Mouse (Mus musculus) embryonic facial prominence, embryonic 14.5 days (tissue): ENCODE measurements around the gene Senp3. TPM values are rescaled to one million over a fixed set of nuclear protein-coding genes. Genes with fewer than 3 reads are reported as not detected.

Source experiments
- ATAC-seq: fragments of 200-750 bp; cut with Nextera tagmentation; 2 replicates; pipeline ENCODE4 v1.8.0; 2017; ENCODE audit warnings: low read depth, moderate number of reproducible peaks, moderate TSS enrichment
- DNase-seq: peaks from one replicate; pipeline ENCODE4 v3.0.0-alpha.2; 2015; ENCODE audit warnings: low spot score
- H3K27ac ChIP-seq: fragments of 300-500 bp; sonication (generic); replicated peaks from 2 replicates; pipeline ENCODE4 v1.5.1; 2014; ENCODE audit warnings: low read depth, mild to moderate bottlenecking, low read length, moderate library complexity
- H3K27me3 ChIP-seq: fragments of 300-500 bp; sonication (generic); replicated peaks from 2 replicates; pipeline ENCODE4 v1.6.1; 2014; ENCODE audit warnings: low read length; ENCODE audit not compliant: control insufficient read depth, insufficient read depth
- H3K36me3 ChIP-seq: fragments of 300-500 bp; sonication (generic); 2 replicates; pipeline ENCODE4 v1.6.1; 2014; ENCODE audit warnings: low read length, mixed read lengths; ENCODE audit not compliant: control insufficient read depth, insufficient read depth
- H3K4me1 ChIP-seq: fragments of 300-500 bp; sonication (generic); 2 replicates; pipeline ENCODE4 v1.6.1; 2014; ENCODE audit warnings: antibody characterized with exemption, low read length; ENCODE audit not compliant: control insufficient read depth, insufficient read depth
- H3K4me2 ChIP-seq: fragments of 300-500 bp; sonication (generic); 2 replicates; pipeline ENCODE4 v1.6.1; 2014; ENCODE audit warnings: low read depth, mild to moderate bottlenecking, low read length, moderate library complexity, mixed read lengths
- H3K4me3 ChIP-seq: fragments of 300-500 bp; sonication (generic); 2 replicates; pipeline ENCODE4 v1.5.1; 2014; ENCODE audit warnings: low read depth, mild to moderate bottlenecking, low read length
- H3K9ac ChIP-seq: fragments of 300-500 bp; sonication (generic); 2 replicates; pipeline ENCODE4 v1.6.1; 2014; ENCODE audit warnings: low read depth, mild to moderate bottlenecking, low read length, moderate library complexity, mixed read lengths
- H3K9me3 ChIP-seq: fragments of 300-500 bp; sonication (generic); 2 replicates; pipeline ENCODE4 v1.6.1; 2016; ENCODE audit warnings: low read length; ENCODE audit not compliant: control insufficient read depth
- WGBS: fragments of 180-500 bp; shearing (Covaris S2); extraction: QIAGEN DNeasy Blood & Tissue Kit; methylation state at CpG from one replicate; pipeline ENCODE4 v1.1.7; 2014; 5-methylcytosine and 5-hydroxymethylcytosine counted together
- polyA plus RNA-seq: library from polyadenylated mRNA; unstranded; fragments of >200 nt; fragmentation: Nextera tagmentation; extraction: Ambion mirVana; gene quantifications from 2 replicates; pipeline ENCODE4 v1.2.1, GENCODE M21; 2014

Gene Senp3
- polyA plus RNA-seq, 1 experiment from 2014 or later, result 73.6 TPM

DNA sequence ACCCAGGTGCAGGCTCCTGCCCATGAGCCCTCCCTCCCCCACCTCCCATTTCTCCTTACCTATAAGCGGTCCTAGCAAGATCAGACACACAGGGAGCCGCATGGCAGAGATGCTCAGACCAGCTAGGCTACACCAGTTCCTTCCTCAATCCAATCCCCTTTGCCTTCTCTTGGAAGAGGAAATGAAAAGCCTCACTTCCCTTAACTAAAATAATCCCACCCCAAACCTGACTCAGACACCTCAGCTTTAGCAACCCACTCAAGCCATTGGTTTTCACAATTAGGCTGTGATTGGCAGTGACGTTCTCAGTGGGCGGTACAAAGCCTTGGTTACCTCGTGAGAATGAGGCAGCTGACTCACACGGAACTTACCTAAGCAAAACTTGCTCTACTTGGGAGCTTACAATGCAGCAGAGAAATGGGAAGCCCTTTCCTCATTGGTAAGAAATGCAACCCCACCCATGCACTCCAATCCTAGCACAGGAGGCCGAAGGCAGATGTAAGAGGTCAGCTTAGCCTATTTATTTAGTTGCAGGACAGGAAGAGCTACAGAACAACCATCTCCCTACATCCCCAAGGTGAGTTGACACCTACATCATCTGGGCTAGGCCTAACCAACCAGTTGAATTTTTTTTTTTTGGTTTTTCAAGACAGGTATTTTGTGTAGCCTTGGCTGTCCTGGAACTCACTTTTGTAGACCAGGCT, 15.8 kb downstream of the Senp3 start, which contains the start of gene Cd68:
TSS of gene Cd68 (minus strand) at position 193 of the 704 bp plus-strand sequence.
- no peak within 1 kb of the TSS for H3K4me2 ChIP-seq
- H3K27ac ChIP-seq, result peak within 1 kb of the TSS; percentile 50
- H3K4me1 ChIP-seq, result peaks cover 16% of the 10 kb centered on the region
- WGBS, result 35% methylated on average over 7 of the region's 7 CpGs
- DNase-seq (peak; percentile 72), ATAC-seq (no peak)
- H3K9ac ChIP-seq, result 0 out of 2 replicates have a peak within 1 kb of the TSS, but pooled peaks have one; percentile 8
- no peaks in the 10 kb centered on the region for H3K9me3 ChIP-seq
- H3K27me3 ChIP-seq, result no peaks in the 10 kb centered on the region
- H3K4me3 ChIP-seq, result no peak within 1 kb of the TSS
- peaks cover 71% of the 10 kb centered on the region for H3K36me3 ChIP-seq

DNA sequence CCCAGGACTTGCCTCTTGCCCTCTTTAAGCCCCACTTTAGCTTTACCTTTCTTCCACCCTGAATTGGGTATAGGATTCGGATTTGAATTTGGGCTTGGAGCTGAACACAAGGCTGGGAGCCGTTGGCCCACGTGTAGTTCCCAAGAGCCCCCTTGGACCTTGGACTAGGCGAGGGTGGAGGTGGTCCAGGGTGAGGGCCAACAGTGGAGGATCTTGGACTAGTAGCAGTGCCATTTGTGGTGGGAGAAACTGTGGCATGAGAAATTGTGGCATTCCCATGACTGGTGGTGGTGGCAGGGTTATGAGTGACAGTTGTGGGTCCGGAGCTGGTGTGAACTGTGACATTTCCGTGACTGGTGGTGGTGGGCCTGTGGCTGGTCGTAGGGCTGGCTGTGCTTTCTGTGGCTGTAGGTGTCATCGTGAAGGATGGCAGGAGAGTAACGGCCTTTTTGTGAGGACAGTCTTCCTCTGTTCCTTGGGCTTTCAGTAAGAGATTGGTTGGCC, 16.4 kb downstream of the Senp3 start:
- Histone ChIP-seq H3K27me3 (no peaks in the 10 kb centered on the region), H3K9ac (no peak overlapping the region), H3K4me1 (peaks cover 16% of the 10 kb centered on the region), H3K9me3 (no peaks in the 10 kb centered on the region), H3K4me3 (no peak overlapping the region), H3K27ac (peak overlapping the region; percentile 50), H3K4me2 (no peak overlapping the region), H3K36me3 (peaks cover 66% of the 10 kb centered on the region)
- no peak for ATAC-seq
- 79% methylated on average over 9 of the region's 9 CpGs for WGBS
- DNase-seq, result no peak

DNA sequence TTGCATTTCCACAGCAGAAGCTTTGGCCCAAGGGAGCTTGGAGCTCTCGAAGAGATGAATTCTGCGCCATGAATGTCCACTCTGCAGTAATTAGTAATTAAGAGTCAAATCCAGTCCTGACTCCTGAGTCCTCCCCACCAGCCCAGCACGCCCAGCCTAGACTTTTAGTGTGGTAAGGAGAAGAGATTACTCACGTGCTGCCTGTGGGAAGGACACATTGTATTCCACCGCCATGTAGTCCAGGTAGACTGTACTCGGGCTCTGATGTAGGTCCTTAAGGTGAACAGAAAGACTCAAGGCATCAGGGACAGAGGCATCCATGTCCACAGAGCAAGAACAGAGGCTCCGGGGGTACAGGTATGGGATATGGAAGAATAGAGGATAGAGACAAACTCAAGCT, 17.0 kb downstream of the Senp3 start:
- Histone ChIP-seq H3K9me3 (no peaks in the 10 kb centered on the region), H3K4me1 (peaks cover 13% of the 10 kb centered on the region), H3K27me3 (no peaks in the 10 kb centered on the region), H3K36me3 (peaks cover 64% of the 10 kb centered on the region), H3K4me2 (no peak overlapping the region), H3K27ac (no peak overlapping the region), H3K9ac (0 out of 2 replicates have a peak overlapping the region, but pooled peaks have one; percentile 8), H3K4me3 (no peak overlapping the region)
- no peak for ATAC-seq
- DNase-seq, result no peak
- WGBS, result 92% methylated on average over 7 of the region's 7 CpGs

DNA sequence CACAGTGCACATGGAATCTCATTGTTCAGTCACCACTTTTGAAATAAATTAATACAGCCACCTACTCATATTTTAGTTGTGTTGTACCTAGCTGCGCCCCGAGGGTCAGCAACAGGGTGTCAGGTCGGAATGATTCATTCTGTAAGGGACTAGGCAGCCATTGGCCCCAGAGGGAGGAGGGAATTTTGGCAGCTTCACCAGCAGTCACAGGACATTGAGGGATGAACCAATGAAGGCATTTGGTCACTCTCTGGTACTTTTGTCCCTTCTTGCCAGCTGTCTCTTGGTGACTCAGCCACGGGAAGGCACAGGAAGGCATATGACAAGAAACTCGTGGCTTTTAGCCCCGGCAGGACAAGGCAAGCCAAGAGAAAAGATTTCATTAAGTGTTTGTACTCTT, 18.1 kb downstream of the Senp3 start:
- Histone ChIP-seq H3K4me1 (peaks cover 7% of the 10 kb centered on the region), H3K36me3 (peaks cover 60% of the 10 kb centered on the region), H3K9ac (0 out of 2 replicates have a peak overlapping the region, but pooled peaks have one; percentile 6), H3K9me3 (no peaks in the 10 kb centered on the region), H3K27me3 (no peaks in the 10 kb centered on the region), H3K4me3 (no peak overlapping the region), H3K4me2 (no peak overlapping the region), H3K27ac (peak overlapping the region; percentile 93)
- ATAC-seq (no peak), DNase-seq (no peak)
- WGBS, result 87% methylated on average over 6 of the region's 6 CpGs

DNA sequence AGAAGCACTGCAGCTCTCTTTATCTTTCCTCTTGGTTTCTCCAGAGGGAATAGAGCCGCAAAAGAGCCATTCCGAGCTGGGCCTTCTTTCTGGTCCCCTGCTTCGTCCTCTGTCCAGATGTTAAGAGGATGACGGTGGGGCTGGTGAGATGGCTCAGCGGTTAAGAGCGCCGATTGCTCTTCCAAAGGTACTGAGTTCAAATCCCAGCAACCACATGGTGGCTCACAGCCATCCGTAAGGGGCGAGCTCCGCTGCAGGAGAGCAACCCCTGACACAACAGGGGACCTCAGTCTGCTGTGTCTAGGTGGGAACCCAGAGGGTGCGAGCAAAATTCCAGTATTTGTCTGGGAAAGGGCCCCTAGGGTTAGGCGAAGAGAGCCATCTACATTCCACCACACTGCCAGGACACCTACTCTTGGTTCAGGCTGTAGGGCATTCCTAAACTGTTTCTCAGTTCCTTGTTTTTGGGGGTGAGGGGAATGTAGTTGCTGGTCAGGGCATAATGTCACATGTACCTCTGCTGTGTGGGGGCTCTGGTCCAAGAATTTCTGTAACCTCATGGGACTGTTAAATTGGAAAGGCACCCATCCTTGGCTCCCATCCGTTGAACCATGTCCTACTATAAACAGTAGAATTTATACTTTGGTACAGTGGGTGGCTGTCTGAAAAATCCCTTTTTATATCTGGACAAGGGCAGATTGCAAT, 18.8 kb downstream of the Senp3 start:
- 55% methylated on average over 13 of the region's 13 CpGs for WGBS
- H3K36me3 ChIP-seq, result peaks cover 60% of the 10 kb centered on the region
- no peak for ATAC-seq

DNA sequence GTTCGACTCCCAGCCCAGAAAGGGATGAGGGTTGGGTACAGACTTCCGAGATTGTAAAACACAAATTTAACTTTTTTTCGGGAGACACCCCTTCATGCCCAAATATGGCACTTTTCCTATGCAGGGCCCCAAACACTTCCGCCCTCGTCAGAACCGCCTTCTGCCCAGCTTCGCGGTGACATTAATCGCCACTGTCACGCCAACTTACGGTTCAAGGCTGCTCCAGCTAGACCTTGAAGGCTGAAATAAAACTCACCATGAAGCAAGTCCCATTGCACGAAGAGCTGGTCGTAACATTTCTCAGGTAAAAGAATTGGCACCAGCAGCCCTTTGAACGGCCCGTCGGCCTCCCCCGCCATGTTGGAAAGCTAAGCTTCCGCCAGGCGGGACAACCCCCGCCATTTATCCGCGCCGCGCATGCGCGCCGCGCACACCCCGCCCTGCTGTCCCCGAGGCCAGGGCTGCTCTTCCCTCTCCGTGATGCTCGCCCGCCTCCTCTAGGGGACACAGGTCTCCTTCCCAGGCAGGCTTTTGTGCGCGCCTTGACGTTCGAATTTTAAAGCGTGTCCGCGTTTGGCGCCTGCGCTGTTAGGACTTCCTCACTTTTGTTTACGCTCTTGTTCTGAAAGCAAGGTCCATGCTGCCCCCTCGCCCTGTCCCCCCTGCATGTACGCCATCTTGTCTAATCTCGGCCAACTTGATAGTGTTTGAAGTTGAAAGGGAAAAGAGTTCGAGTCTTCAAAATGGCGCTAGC, 19.5 kb downstream of the Senp3 start, which contains the start of gene Mpdu1:
TSS of gene Mpdu1 (minus strand) at position 430 of the 754 bp plus-strand sequence.
- Histone ChIP-seq H3K4me2 (peak within 1 kb of the TSS; percentile 56), H3K9me3 (no peaks in the 10 kb centered on the region), H3K4me3 (peak within 1 kb of the TSS; percentile 57), H3K27ac (peak within 1 kb of the TSS; percentile 93), H3K27me3 (no peaks in the 10 kb centered on the region), H3K36me3 (peaks cover 60% of the 10 kb centered on the region), H3K9ac (peak within 1 kb of the TSS; percentile 75), H3K4me1 (peaks cover 7% of the 10 kb centered on the region)
- ATAC-seq (peak; percentile 95), DNase-seq (peak; percentile 99)
- WGBS, result under 1% methylated on average over 48 of the region's 48 CpGs

More for the DNA sequence above, 18.8 kb downstream of the Senp3 start:
- Histone ChIP-seq H3K4me2 (peak overlapping the region; percentile 56), H3K27me3 (no peaks in the 10 kb centered on the region), H3K4me3 (peak overlapping the region; percentile 57), H3K27ac (peak overlapping the region; percentile 93), H3K4me1 (peaks cover 7% of the 10 kb centered on the region), H3K9me3 (no peaks in the 10 kb centered on the region), H3K9ac (peak overlapping the region; percentile 75)
- no peak for DNase-seq

DNA sequence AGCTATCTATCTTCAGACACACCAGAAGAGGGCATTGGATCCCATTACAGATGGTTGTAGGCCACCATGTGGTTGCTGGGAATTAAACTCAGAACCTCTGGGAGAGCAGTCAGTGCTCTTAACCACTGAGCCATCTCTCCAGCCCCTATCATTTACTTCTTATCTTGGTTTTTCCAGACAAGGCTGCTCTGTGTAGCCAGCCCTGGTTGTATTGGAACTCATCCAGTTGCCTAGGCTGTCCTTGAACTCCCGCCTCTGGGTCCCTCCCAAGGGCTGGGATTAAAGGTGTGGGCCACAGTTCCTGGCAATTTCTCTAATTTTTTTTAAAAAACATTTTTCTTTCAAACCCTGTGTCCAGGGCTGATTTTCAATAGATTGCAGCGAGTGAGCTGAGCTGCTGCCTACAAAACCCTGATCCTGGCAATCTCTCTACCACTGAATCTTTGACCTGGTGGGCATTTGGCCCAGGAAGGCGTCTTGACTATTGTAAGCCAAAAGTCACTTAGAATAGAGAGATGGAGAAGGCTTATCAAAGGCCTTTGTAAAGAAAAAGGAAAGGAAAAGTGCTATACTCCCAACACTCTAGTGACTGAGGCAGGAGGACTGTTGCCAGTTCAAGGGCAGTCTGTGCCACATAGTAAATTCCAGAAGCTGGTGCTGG, 20.5 kb downstream of the Senp3 start:
- H3K27ac ChIP-seq, result peak overlapping the region; percentile 93
- no peak for ATAC-seq
- H3K9me3 ChIP-seq, result no peaks in the 10 kb centered on the region
- peak overlapping the region; percentile 57 for H3K4me3 ChIP-seq
- peaks cover 7% of the 10 kb centered on the region for H3K4me1 ChIP-seq
- H3K9ac ChIP-seq, result peak overlapping the region; percentile 75
- DNase-seq, result no peak
- no peaks in the 10 kb centered on the region for H3K27me3 ChIP-seq
- peaks cover 62% of the 10 kb centered on the region for H3K36me3 ChIP-seq
- WGBS, result 84% methylated on average over 3 of the region's 3 CpGs
- H3K4me2 ChIP-seq, result peak overlapping the region; percentile 56

DNA sequence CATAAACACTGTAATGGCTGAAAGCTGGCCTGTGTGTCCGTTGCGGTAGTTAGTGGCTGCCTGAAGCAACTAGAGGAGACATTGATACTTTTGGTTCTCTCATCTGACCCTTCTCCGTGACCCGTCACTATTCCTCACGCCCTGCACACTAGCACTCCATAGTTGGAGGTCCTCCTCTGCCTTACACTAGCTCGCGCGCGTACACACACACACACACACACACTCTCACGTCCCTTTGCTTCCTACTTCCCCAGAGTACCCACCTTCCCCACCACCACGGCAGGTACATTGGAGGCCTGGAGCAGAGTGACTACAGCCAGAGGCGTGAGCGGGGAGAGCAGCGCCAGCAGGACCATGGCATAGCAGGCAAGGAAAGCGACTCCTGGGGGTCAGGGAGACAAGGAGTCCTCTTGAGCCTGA, 24.4 kb downstream of the Senp3 start:
- H3K36me3 ChIP-seq, result peaks cover 54% of the 10 kb centered on the region
- 80% methylated on average over 15 of the region's 15 CpGs for WGBS
- no peak overlapping the region for H3K9ac ChIP-seq

More for the DNA sequence above, 24.4 kb downstream of the Senp3 start:
- Histone ChIP-seq H3K4me1 (no peaks in the 10 kb centered on the region), H3K4me2 (no peak overlapping the region), H3K9me3 (no peaks in the 10 kb centered on the region), H3K4me3 (no peak overlapping the region), H3K27me3 (no peaks in the 10 kb centered on the region), H3K27ac (no peak overlapping the region)
- ATAC-seq, result no peak
- no peak for DNase-seq
